8 mouse cellular contexts compared by ENCODE assay signal in genomic region chr4:135656094-135656589, GRCm38 (mm10). TPM values are rescaled to one million over a fixed set of nuclear protein-coding genes. Genes with fewer than 3 reads are reported as not detected.
DNase-seq lines count a peak whose midpoint lies in the region; ATAC-seq lines count a peak whose summit lies in the region.

No protein-coding gene starts in this region.

- peaks cover 61% of the 10 kb centered on the region for H3K4me1 ChIP-seq in limb, embryonic 12.5 days (replicated peaks)
- H3K4me1 ChIP-seq in stomach, embryonic 16.5 days (ENCODE audit: control insufficient read depth, insufficient read depth, low read length), result peaks cover 46% of the 10 kb centered on the region

- DNase-seq in testis, postnatal 10 days (ENCODE audit: low spot score), result peak; percentile 75
- DNase-seq in testis, postnatal 14 days (ENCODE audit: low spot score), result no peak
- DNase-seq in heart, postnatal 14 days, result peak; percentile 49 to 70
- no peak for DNase-seq in layer of hippocampus, postnatal 10 days (ENCODE audit: low spot score in 2 of 2)
- no peak for DNase-seq in left cerebral cortex, postnatal 36 days (ENCODE audit: low spot score in 2 of 2)
- DNase-seq in right cerebral cortex, postnatal 14 days, result no peak

- H3K36me3 ChIP-seq in limb, embryonic 12.5 days, result no peaks in the 10 kb centered on the region
- no peaks in the 10 kb centered on the region for H3K36me3 ChIP-seq in stomach, embryonic 16.5 days (ENCODE audit: control insufficient read depth, insufficient read depth, low read length)

- no peaks in the 10 kb centered on the region for H3K9me3 ChIP-seq in limb, embryonic 12.5 days
- no peaks in the 10 kb centered on the region for H3K9me3 ChIP-seq in stomach, embryonic 16.5 days (replicated peaks; ENCODE audit: control insufficient read depth, low read length)

- H3K27ac ChIP-seq in limb, embryonic 12.5 days, result no peak overlapping the region
- H3K27ac ChIP-seq in stomach, embryonic 16.5 days (ENCODE audit: low read length), result peak overlapping the region; percentile 9

- 38% methylated on average over 10 of the region's 10 CpGs for WGBS in limb, embryonic 12.5 days
- 18% methylated on average over 10 of the region's 10 CpGs for WGBS in stomach, embryonic 16.5 days

- peak overlapping the region; percentile 11; the same call in 1 of the 2 replicates for H3K4me2 ChIP-seq in limb, embryonic 12.5 days
- H3K4me2 ChIP-seq in stomach, embryonic 16.5 days (ENCODE audit: low read depth, low read length), result peak overlapping the region; percentile 31; the same call in 1 of the 2 replicates

- no peak for ATAC-seq in limb, embryonic 12.5 days (ENCODE audit: insufficient number of reproducible peaks, insufficient read depth, low FRiP score, low TSS enrichment, low read depth)
- ATAC-seq in stomach, embryonic 16.5 days (ENCODE audit: insufficient read depth, low FRiP score), result peak; percentile 41; the same call in 1 of the 2 replicates

- no peak overlapping the region for H3K4me3 ChIP-seq in limb, embryonic 12.5 days (replicated peaks)
- H3K4me3 ChIP-seq in stomach, embryonic 16.5 days (replicated peaks; ENCODE audit: low read length), result no peak overlapping the region

- no peaks in the 10 kb centered on the region for H3K27me3 ChIP-seq in limb, embryonic 12.5 days
- no peaks in the 10 kb centered on the region; the same call in 1 of the 2 replicates for H3K27me3 ChIP-seq in stomach, embryonic 16.5 days (ENCODE audit: control insufficient read depth, insufficient read depth, low read length)

- intact Hi-C loops in heart, postnatal 14 days (cut with DNase I), result no loop called here
- intact Hi-C loops in left cerebral cortex, postnatal 36 days (cut with DNase I), result no loop called here

- H3K9ac ChIP-seq in limb, embryonic 12.5 days (replicated peaks), result 0 out of 2 replicates have a peak overlapping the region, but pooled peaks have one; percentile 18
- peak overlapping the region; percentile 28; the same call in 1 of the 2 replicates for H3K9ac ChIP-seq in stomach, embryonic 16.5 days (ENCODE audit: low read length)

RNA-seq across cellular contexts. Expression of gene Ifnlr1, which starts 29.9 kb away (rescaled TPM):
- total RNA-seq in heart, postnatal 14 days (2021), result 1 to 10 TPM; 2.5 to 2.9 TPM
- polyA plus RNA-seq in limb, embryonic 12.5 days (2016; fragmentation: Nextera tagmentation; extraction: Ambion mirVana), result 0.81 and 0.95 TPM in 2 replicates
- 1.6 and 2.6 TPM in 2 replicates for polyA plus RNA-seq in stomach, embryonic 16.5 days (2015; fragmentation: Nextera tagmentation; extraction: Ambion mirVana)
- under 1 TPM; 0.41 to 0.42 TPM for total RNA-seq in layer of hippocampus, postnatal 10 days (2021)
- total RNA-seq in left cerebral cortex, postnatal 36 days (2021), result under 1 TPM; 0.20 to 0.36 TPM

Comparison
In these comparisons a context has a peak if more than half of its experiments do, and no peak if none do; other contexts are left out.
1. DNase-seq: peak in testis, postnatal 10 days (single experiment) and heart, postnatal 14 days (2 of 2); none in testis, postnatal 14 days (single experiment), layer of hippocampus, postnatal 10 days (0 of 2), left cerebral cortex, postnatal 36 days (0 of 2) and right cerebral cortex, postnatal 14 days (single experiment).